Mouse (Mus musculus) T-helper 2 cell (primary cell): ENCODE measurements around the gene Atxn1.

Experiments
- in situ Hi-C: fragments of 300-600 bp; cut with MboI, MseI; formaldehyde crosslinking; loops from one replicate; pipeline ENCODE4 v1.15.1; 2025; ENCODE audit warnings: high pct_unique_total_duplicates

Atxn1 gene

DNA sequence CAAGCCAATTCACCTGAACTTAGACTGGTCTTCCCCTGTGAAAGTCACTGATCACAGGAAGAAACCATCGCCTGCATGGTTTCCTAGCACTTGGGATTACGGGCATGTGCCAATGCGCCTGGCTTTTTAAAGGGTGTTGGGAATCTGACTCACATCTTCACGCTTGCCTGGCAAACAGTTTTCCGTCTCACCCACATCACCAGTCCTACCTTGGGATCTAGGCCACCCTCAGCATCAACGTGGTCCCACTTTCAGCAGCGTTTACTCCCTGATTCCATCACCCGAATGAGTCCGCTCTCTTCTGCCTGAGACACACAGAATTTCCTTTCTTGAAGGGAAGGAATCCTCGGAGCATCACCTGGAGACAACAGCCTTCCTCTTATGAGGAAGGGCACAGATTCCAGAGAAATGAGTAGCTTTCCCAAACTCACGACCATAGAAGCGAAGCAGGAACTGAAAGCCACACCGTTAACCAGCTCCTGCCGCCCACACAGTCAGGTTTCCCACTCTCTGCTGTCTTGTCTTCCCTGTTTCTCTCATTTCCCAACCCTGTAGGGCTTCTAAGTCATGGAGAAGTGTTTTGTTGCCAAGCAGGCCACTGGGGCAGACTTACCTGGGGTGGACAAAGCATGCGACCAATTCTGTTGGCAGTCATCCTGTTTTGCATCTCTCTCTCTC lies 128.3 kb downstream of the Atxn1 start:
- in situ Hi-C loops, result loop anchor here (5.0 kb wide), 1 partner anchor 91 kb away; no protein-coding TSS in a partner anchor

DNA sequence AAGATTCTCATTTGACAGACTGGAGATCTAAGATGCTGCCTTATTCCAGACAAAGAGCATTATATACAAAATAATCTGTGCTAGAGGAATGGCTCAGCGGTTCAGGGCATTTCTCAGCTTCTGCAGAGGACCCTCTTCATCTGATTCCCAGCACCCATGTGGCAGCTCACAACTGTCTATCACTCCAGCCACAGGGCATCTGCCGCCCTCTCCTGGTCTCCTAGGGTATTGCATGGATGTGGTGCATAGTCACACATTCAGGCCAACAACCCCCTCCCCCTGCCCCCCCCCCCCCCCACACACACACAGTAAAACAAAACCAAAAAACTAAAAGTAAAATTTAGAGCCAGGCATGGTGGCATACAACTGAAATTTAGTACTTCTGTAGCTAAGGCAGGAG lies 130.5 kb downstream of the Atxn1 start:
- in situ Hi-C loops, result no loop called here

DNA sequence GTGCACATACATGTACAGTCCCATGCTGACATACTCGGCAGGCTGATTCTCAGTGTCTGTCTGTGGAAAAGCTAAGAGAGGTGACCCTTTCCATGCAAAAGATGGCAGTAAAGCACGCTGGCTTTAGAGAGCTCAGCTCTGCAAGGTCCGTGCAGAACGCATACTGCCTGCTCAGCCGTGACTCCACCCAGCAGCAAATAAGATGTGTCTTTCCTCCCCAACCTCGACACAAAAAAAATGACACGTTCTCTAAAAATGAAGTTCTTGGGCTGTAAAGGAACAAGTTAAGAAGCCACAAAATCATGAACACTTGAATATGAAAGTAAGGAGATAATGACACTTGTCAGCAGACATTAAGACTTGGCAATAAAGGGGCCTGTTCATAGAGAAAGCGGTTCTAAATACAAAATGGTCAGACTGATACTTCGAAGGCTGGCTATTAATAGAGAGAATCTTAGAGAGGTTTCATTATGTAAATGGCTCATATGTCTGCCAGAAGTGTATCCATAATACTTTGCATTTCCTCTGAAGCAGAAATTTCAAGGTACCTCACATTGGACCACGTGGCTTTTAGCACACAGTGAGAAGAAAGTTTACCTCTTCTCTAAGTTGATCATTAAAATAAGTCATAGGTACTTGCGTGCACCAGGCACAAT lies 132.0 kb downstream of the Atxn1 start:
- in situ Hi-C loops, result no loop called here

DNA sequence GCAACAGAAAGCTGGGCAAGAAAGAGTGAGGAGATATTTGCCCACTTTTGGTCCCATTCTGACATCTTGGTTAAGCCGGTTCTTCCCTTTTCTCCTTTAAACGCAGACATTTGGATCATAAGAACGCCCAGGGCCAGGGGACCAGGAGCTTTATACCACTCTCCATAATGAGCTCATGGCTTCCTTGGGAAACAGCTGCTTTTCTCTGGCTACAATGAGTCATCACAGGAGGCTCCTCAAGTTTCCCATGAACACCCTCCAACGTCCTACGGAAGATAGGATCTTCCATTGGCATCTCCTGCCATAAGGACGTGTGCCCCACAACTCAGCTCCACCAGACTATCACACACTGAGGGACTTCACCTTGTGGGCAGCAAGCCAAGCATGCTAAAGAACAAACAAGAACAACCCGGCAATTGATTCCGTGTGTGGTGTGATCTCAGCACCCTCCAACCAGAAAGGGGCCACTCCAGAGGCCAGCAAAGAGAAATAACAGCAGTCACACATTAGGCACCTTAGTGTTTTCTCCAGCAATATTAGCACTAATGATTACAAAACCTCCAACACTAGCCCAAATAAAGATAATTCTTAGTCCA lies 135.4 kb downstream of the Atxn1 start:
- in situ Hi-C loops, result no loop called here

DNA sequence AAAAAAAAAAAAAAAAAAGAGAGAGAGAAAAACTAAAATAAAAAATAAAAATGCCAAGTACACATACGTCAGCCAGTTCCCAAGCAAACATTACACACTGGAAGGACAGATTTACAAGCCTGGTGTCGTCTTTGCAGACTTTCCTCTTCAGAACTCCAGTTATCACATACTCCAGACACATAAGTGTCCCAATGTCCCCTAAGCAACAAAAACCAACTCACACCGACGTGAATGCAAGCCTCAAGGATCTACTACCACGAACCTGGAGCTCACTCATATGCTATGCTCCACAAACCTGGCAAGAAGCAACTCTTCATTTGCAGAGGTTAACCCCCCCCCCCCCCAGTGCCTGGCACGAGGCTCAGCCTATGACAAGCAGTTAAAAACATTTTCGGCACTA lies 136.8 kb downstream of the Atxn1 start:
- in situ Hi-C loops, result no loop called here

DNA sequence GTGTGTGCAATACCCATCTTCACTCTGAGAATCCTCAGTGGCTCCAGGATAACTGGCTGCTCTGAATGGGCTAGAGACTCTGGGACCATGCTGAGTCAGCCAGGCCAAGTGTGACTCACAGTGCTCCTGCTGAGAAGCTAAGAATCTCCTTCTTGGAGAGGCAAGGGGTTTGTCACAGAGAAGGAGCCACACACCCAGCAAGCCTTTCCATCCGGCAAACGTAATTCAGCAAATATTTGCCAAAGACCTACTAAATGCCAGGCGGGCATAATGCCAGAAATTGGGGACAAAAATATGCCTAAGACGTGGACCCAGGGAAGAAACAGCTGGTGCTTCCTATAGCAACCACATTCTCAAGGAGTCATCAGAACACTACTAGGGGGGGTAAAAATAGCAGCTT lies 137.2 kb downstream of the Atxn1 start:
- in situ Hi-C loops, result no loop called here

DNA sequence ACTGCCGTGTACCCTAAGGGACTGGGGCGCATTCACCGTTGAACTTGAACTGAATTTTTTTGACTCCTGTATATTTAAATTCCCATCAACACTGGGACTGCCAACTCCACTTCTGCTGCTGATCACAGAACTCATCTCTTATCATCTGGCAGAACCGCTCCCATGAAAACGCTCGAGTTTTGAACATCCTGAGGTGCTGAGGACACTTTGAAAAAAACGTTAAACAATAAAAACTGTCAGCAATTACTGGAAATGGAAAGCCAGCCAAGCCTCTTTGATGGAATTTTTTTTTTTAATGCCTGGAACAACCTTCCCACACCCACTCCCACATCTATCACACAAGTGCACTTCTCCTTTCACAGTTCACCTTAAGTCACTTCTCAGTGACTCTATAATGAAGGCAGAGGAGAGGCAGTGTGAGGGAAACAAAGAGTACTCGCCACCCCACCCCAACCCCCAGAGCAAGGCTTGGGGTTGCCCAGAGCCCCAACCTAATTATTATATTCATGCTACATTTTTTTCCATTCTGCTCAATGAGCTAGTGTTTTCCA lies 137.7 kb downstream of the Atxn1 start:
- in situ Hi-C loops, result no loop called here

DNA sequence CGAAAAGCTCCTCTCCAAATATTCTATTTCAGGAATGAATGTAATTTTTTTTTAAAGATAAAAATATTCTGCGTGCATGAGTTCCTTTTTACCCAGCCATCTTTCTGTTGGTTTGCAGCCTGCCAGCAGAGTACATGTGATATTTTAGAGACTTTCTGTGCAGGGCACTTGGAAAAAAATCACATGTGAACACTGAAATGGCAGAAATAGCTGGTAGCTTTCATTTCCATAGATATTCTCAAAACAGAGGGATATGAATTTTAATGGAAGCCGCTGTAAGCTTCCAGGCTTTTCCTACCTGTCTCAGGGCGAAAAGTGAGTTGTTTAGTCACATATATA lies 142.3 kb downstream of the Atxn1 start:
- in situ Hi-C loops, result no loop called here

DNA sequence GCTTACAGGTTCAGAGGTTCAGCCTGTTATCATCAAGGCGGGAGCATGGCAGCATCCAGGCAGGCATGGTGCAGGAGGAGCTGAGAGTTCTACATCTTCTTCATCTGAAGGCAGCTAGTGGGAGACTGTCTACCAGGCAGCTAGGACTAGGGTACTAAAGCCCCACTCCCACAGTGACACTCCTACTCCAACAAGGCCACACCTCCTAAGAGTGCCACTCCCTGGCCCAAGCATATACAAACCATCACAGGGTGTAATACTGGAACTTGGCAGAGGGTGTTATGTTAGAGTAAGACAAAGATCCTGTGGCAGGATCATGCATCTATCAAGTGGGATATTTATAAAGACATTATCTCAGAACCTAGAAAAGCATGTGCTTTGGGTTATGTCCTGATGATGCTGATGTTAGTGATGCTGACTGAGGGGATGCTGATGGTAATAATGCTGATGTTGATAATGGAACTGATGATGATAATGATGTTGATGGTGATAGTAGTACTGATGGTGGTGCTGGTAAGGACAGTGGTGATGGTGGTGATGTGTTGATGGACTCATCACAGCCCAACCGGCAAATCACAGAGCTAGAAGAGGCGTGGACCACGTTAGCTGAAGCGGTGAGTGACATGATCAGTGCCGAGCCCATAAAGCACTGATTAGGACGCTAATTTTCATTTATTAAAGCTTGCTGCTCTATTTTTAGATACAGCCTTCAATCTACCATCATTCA lies 142.9 kb downstream of the Atxn1 start:
- in situ Hi-C loops, result no loop called here

DNA sequence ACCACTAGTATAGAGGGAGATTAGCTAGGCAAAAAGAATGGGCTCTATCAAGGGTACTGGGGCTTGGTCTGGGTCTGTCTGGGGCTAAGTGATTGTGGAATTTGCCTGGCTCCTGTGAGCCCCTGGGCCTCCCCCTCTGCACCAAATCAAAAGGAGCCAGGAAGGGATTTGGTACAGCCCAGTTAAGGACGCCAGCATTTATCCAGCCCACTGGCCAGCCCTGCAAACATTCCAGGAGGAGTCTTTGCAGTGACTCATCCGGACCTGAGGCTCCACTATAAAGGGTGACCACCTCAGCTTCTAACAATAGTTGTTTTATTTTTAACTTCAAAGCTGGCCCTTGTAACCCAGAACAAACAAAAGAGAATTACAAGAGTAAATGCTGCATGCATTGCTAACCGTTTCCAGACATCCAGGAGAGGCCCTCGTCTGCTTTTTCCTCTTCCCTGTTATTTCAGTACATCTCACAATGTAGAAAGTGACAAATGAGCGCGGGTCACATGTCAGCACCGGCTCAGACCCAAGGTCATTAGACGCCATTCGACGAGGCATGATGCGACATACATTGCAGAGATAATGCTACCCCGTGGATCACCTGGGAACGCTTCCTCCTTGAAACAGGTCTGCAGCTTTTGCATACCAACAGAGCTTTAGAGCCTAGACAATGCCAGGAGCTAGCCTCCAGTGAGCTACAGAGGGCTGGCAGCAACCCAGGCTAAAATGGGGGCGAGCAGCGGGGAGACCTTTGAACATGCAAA lies 144.2 kb downstream of the Atxn1 start:
- in situ Hi-C loops, result no loop called here

DNA sequence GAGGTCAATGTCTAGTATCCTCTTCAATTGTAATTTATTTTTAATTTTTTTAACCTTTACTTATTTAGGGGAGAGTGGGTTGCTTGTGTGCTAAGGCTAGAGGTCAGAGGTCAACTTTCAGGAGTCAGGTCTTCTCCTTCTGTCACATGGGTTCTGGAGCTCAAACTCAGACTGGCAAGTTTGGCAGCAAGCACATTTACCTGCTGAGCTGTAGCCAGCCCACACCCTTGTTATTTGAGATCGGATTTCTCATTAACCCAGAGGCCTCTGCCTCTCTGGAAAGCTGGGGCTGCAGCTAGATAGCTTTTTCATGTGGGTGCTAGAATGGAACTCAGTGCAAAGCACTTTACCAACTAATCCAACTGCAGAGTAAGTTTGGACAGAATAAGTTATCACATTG lies 148.1 kb downstream of the Atxn1 start:
- in situ Hi-C loops, result no loop called here

DNA sequence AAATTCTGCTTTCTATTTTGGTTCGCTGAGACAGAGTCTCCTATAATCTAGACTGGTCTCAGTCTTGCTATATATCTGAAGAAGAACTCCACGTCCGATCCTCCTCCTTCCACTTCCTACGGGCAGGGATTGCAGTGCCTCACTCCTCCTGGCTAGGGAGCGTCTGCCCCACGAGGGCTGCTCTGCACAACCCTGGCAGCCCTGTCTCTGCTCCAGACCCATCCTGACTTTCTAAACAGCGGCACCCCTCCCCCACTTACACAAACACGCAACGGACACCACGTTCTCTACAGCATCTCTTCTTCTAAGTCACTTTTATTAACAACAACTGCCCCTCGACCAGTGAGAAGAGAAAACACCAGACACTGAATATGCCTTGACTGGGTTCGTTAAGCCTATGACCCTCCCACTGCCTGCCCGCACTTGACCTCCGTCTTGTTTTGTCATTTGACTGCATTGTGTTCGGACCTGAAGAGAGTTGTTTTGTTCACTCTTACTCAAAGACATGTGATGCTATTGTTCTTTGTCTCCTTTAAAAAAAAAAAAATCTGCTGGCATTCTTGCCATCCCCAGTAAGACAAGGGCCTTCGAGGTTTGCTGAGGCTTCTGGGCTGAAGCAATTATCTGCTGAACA lies 154.9 kb downstream of the Atxn1 start:
- in situ Hi-C loops, result no loop called here

DNA sequence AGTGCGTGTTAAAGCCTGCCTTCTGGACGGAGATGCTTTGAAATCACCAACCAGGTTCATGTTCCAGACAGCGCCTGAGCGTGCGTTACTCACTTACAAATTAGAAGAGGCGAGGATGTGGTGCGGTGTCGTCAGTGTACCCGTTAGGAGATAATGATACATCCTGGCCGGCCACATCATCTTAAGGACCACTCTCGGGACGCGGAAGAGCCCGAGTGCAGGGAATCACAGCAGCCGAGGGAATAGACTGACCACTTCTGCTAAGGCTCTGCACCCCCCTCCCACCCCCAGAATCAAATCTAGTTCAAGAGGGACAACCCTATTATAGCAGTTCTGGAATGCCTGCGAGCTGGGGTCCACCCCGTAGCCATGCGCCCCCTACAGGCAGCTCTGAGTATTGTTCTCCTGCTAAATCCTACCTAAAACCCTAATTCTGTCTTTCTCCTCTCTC lies 157.2 kb downstream of the Atxn1 start:
- in situ Hi-C loops, result no loop called here

DNA sequence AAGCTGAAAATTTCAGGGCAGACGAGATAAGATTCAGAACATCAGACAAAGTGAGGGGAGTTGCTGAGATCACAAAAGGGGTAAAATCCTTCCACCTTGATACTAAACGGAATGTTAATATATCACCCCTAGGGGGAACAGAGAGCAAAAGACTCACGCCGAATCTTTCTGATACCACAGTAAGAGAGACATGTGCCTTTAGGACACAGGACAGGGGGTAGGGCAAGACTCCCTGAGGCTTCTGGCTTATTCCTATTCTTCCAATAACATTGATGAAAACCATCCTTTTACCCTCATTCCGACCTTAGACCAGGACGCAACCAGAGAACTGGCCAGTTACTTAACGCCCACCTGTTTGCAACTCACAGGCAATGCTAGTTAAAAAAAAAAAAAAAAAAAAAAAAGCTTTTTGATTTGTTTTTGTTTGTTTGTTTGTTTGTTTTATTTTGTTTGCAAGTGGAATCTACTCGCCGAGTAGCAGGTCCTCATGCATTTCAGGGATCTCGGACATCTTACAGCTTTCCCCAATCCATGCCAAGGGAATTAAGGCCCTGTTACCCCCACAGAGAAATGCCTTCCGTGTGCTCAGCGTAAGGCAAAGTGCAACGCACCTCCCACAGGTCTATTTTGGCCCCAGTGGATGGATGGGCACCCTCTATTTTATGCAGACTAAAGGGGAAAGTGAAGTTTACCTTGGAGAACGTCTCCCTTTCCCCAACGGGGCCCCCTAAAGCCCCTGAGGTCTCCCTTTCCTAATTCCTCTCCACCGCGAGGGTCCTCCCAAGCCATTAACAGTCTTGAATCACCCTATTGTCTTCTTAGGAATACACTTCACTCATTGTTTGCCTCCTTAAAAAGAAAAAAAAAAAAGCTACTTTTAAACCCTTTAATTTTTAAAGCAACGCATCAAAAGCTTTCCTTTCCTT lies 157.9 kb downstream of the Atxn1 start:
- in situ Hi-C loops, result no loop called here

DNA sequence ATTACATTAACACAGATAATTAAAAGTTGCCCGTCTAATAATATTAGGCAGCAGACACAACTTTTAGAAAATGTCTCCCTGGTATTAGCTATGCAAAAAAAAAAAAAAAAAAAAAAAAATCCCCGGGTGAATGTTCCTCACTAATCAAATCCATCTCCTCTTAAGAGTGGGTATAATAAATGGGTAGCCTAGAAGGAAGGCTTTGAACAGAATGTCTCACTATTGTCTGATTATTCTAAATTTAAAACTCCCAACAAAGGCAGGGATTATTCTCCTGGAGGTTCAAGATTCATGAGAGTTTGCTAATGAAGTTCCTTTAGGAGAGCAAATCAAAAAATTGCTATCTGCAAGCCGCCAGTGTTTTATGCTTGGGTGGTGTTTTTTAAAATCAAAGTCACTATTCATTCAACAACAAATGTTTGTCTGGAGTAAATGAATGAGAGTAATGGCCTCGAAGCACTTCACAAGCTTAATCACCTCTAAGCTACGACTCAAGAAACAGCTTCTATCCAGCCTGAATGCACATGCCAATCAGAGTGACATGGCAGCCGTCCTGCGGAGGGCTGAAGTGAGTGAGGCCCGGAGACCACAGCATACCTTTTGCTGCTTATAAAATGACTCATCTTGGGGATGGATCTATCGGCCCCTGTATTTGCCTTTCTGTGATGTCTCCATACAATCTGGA lies 158.8 kb downstream of the Atxn1 start:
- in situ Hi-C loops, result no loop called here

DNA sequence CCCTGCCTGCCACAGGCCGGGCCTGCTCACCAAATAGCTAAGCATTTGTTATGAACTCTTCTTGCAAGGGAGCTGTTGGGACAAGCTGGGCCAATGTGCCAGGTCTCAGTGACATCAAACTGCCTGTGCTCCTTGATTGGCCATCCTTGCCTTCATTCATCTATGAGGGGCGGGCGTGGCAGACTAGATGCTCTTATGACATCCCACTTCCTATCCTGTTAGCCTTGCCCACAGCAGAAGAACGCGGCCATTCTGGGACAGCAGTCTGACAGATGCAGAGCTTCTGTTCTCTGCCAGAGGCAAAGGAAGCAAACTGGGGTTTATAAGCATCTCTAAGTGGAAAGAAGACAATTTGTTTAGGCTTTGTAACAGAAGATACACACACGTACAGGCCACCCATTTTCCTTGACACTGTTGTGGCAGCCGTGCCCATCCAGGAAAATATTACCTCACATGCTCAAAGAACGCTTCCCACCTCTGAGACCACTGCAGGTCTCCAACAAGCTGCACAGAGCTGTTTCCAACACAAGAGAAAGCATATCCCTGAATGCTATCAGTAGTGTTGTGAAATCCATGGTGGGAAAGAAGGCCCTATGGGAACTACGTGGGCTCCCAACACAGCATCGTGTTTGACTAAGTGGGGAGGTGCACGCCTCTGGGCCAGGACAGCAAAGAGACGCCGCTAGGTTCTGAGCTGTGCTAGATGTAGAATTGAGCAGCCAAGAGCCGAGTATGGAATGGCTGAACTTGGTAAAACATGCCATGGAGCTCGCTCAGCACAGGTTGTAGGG lies 162.0 kb downstream of the Atxn1 start:
- in situ Hi-C loops, result no loop called here

DNA sequence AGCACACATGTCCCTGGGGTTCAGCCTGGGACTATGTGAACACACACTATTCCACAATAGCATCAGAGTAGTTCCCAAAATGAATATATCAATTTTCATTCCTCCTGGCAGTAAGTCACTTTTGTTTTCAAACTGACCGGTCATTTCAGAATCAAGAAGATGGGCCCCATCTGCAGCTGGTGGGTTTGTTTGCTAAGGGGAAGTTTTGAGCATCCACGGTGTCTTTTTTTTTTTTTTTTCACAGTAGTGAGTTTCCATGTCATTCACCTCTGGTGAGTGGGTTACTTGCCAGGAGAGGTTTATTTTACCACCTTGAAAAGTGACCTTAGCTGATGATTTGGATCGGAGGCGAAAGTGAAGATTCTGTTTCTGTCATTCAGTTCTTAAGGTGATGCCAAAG lies 166.6 kb downstream of the Atxn1 start:
- in situ Hi-C loops, result loop anchor here (10.0 kb wide), 1 partner anchor 1603 kb away; no protein-coding TSS in a partner anchor

DNA sequence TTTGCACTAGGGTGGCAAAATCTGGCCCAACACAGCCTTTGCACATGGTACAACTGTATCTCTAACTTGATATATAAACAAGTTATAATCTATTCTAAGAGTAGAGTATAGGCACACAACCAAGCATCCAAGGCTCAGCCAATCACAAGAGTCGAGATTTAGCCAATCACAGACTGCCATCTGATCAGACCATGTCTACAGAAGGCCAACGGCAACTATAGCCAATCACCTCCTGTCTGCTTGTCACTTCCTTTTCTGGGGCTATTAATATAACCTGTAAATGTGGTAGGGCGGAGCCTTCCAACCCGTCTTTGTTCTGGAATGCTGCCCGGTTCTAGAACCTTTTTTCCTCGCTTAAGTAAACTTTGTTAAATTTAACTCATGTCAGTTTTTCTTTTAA lies 167.1 kb downstream of the Atxn1 start:
- in situ Hi-C loops, result loop anchor here (10.0 kb wide), 1 partner anchor 1603 kb away; no protein-coding TSS in a partner anchor
